Mouse (Mus musculus) hindbrain, embryonic 12.5 days (tissue): ENCODE measurements around the gene Ppil3. TPM values are rescaled to one million over a fixed set of nuclear protein-coding genes. Genes with fewer than 3 reads are reported as not detected.

Source experiments
- polyA plus RNA-seq: library from polyadenylated mRNA; unstranded; fragments of >200 nt; fragmentation: Nextera tagmentation; extraction: Ambion mirVana; gene quantifications from 2 replicates; pipeline ENCODE4 v1.2.1, GENCODE M21; 2016

Ppil3 gene
- polyA plus RNA-seq, 1 experiment from 2014 or later: 48.2 TPM

Other genes with a start within 250 kb of the Ppil3 start
- gene Aox4, start 235.1 kb downstream of the Ppil3 start, polyA plus RNA-seq: 0.04 TPM in 1 of 2 replicates, not detected in the other
- 0.04 TPM in 1 of 2 replicates, not detected in the other for gene Aox2, start 167.2 kb downstream of the Ppil3 start, polyA plus RNA-seq
- 436 and 455 TPM in 2 replicates for gene Bzw1, start 52.6 kb downstream of the Ppil3 start, polyA plus RNA-seq
- 182 and 205 TPM in 2 replicates for gene Clk1, start 21.4 kb downstream of the Ppil3 start, polyA plus RNA-seq
- 48.9 and 51.7 TPM in 2 replicates for gene Nif3l1, start 335 bp downstream of the Ppil3 start, polyA plus RNA-seq
- 34.0 and 34.4 TPM in 2 replicates for gene Orc2, start 59.6 kb upstream of the Ppil3 start, polyA plus RNA-seq
- gene Fam126b, start 140.8 kb upstream of the Ppil3 start, polyA plus RNA-seq: 8.8 and 10.2 TPM in 2 replicates
- 153 and 161 TPM in 2 replicates for gene Ndufb3, start 140.9 kb upstream of the Ppil3 start, polyA plus RNA-seq